Mouse (Mus musculus): ENCODE measurements around the gene Shoc2. TPM values are rescaled to one million over a fixed set of nuclear protein-coding genes. Genes with fewer than 3 reads are reported as not detected.
A peak's percentile ranks its signal among the peaks of the same experiment; 100 is the strongest.
"Not testable (repeated sequence)": the region's sequence is repeated elsewhere in the genome, so short reads cannot be mapped to it uniquely, and the experiment has no call there.

Gene Shoc2
- polyA plus RNA-seq, 1 experiment: not detected

DNA sequence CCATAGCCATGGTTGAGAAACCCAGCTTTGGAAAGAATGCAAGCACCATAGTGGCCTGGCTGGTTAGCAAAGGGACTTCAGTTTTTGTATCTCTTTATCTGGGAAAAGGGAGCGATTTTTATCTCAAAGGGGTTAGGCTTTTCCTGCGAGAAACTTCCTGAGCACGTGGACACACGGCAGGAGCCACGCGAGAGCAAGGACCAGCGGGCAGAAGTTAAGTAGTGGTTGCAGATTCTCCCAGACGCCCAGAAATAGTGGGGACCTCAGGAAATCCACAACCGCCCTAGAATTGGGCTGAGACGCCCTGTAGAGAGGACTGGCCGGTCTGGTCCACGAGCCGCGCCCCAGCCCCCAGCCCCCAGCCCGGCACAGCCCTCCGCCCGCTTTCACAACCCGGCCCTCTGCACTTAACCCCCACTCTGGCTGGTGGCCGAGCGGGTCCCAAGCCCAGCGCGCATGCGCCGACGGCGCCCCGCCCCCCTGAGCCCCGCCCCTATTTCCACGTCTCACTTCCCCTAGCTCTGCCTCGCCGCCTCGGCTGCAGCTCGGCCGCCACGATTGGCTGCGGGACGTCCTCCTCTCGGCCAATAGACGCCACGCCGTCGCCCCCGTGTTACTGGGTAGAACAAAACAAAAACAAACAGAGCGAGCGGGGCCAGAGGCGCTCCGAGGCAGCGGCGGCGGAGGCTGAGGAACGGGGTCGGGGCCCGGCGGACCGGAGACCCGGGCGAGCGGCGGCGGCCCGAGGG is 41.2 kb upstream of the Shoc2 start:
- peak overlapping the region; percentile 94 for H3K27ac ChIP-seq (ENCODE audit: insufficient read depth, low read depth, low read length)
- under 1% methylated on average over 61 of the region's 61 CpGs for WGBS
- no peak for TF ChIP-seq CTCF (IDR thresholded peaks at IDR 0.05; ENCODE audit: insufficient read depth, low read depth, low read length)
- TF ChIP-seq POLR2A (IDR thresholded peaks at IDR 0.05; ENCODE audit: insufficient read depth, low read depth, low read length): peak; percentile 98
- peak overlapping the region; percentile 98 for H3K4me3 ChIP-seq (ENCODE audit: insufficient read depth, low read depth, low read length)
- peaks cover 17% of the 10 kb centered on the region for H3K4me1 ChIP-seq (ENCODE audit: control insufficient read depth, insufficient read depth, low read length)

DNA sequence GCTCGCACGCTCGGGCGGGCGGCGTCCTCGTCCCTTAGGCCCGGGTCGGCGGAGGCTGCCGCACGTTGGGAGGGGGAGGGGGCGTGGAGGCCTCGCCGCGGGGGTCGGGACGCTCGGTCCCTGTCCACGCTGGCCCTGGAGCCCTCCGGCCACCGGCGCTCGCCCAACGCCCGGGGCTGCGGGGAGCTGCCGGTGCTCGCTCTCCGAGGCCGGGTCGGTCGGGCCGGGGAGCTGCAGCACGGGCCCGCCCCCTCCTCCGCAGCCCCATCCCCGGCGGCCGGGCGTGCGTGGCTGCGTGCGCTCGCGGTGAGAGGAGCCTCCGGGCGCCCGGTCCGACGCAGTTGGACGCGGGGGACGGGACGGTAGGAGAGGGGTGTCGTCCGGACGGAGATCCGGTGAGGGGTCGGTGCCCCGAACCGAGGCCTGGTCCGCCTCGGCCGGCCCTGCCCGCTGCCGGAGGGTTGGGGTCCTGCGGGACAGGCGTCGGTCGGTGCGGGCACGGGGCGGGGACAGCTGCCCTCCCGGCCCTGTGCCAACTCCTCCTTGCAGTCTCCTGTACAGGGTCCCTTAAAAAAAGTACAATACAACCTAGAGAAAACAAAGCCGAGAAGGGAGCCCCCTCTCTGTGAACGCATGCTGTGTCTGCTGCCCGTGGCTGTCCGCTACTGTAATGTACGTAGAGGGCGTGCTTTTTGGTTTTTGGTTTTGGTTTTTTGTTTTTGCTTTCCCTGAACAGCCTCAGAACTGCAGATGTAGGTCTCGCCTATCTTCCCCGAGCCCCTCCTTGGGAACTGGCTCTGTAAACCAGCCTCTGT is 40.4 kb upstream of the Shoc2 start:
- H3K27ac ChIP-seq (ENCODE audit: insufficient read depth, low read depth, low read length): peak overlapping the region; percentile 85
- under 1% methylated on average over 77 of the region's 83 CpGs for WGBS
- TF ChIP-seq CTCF (IDR thresholded peaks at IDR 0.05; ENCODE audit: insufficient read depth, low read depth, low read length): no peak
- TF ChIP-seq POLR2A (IDR thresholded peaks at IDR 0.05; ENCODE audit: insufficient read depth, low read depth, low read length): no peak
- peak overlapping the region; percentile 98 for H3K4me3 ChIP-seq (ENCODE audit: insufficient read depth, low read depth, low read length)
- H3K4me1 ChIP-seq (ENCODE audit: control insufficient read depth, insufficient read depth, low read length): peaks cover 13% of the 10 kb centered on the region

DNA sequence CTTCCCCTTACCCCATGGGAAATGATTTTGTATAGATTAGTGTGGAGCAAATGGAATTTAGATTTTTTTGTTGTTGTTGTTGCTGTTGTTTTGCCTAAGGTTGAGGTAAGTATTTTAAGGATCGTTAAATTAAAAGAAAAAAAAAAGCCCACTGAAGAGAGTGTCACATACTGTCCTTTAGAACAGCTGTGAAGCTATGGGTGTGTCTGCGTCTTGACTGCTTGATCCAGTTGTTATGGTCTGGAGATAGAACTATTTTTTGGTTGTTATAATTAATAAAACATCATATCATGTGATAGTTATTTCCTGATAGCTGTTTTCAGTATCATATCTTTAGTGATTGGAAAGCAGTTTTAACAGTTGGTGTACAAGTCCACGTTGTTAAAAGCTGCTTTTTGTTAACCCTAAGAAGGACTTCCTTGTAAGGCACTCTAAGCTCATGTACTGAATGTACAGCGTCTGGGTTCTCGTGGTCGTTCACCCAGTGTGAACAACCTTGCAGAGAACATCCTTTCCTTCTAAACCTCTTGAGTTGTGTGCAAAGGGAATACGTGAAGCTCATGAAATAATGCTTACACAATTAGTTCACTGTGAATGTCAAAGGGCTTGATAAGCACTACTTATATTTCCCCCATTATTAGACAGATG is 39.1 kb upstream of the Shoc2 start:
- TF ChIP-seq CTCF (IDR thresholded peaks at IDR 0.05; ENCODE audit: insufficient read depth, low read depth, low read length) (no peak), POLR2A (IDR thresholded peaks at IDR 0.05; ENCODE audit: insufficient read depth, low read depth, low read length) (no peak)
- peaks cover 13% of the 10 kb centered on the region for H3K4me1 ChIP-seq (ENCODE audit: control insufficient read depth, insufficient read depth, low read length)
- WGBS: 11% methylated on average over 7 of the region's 7 CpGs
- H3K4me3 ChIP-seq (ENCODE audit: insufficient read depth, low read depth, low read length): no peak overlapping the region
- no peak overlapping the region for H3K27ac ChIP-seq (ENCODE audit: insufficient read depth, low read depth, low read length)

DNA sequence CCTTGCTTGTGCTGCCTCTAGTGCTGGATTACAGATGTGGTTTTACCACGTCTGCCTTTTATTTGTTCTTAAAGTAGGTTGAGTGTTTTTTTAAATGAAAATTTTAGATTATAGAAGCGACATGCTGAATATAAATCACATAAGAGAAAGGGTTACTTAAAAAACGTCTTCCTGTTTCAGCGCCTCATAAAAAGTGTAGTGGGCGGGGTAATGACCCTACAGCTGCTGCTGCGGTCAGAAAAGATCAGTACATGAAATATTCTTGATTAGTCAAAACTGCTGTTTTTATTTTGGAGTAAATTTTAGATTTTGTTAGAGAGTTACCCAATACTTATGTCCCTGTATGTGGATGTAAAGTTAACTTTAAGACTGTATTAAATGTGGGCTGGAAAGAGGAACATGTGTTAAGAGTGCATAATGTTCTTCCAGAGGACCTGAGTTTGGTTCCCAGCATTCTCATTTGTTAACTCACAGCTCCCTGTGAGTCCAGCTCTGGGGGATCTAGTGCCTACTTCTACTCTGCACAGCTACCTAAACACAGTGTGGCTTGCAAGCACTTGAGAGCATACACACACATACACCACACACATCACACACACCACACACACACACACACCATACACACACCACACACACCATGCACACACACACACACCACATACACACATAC is 37.9 kb upstream of the Shoc2 start:
- TF ChIP-seq CTCF (IDR thresholded peaks at IDR 0.05; ENCODE audit: insufficient read depth, low read depth, low read length) (no peak), POLR2A (IDR thresholded peaks at IDR 0.05; ENCODE audit: insufficient read depth, low read depth, low read length) (no peak)
- 0 out of 2 replicates have a peak overlapping the region, but pooled peaks have one; percentile 14 for H3K4me3 ChIP-seq (ENCODE audit: insufficient read depth, low read depth, low read length)
- 31% methylated on average over 6 of the region's 6 CpGs for WGBS
- H3K27ac ChIP-seq (ENCODE audit: insufficient read depth, low read depth, low read length): no peak overlapping the region
- H3K4me1 ChIP-seq (ENCODE audit: control insufficient read depth, insufficient read depth, low read length): peaks cover 13% of the 10 kb centered on the region

DNA sequence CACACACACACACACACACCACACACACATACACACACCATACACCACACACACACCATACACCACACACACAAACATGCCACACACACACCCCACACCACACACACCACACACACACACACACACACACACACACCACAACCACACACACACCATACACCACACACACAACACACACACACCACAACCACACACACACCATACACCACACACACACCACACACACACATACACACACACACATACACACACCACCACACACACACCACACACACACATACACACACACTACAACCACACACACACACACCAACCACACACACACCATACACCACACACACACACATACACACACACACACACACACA is 37.4 kb upstream of the Shoc2 start:
- not testable (repeated sequence) for H3K4me3 ChIP-seq (ENCODE audit: insufficient read depth, low read depth, low read length); H3K27ac ChIP-seq (ENCODE audit: insufficient read depth, low read depth, low read length)
- peaks cover 13% of the 10 kb centered on the region for H3K4me1 ChIP-seq (ENCODE audit: control insufficient read depth, insufficient read depth, low read length)

DNA sequence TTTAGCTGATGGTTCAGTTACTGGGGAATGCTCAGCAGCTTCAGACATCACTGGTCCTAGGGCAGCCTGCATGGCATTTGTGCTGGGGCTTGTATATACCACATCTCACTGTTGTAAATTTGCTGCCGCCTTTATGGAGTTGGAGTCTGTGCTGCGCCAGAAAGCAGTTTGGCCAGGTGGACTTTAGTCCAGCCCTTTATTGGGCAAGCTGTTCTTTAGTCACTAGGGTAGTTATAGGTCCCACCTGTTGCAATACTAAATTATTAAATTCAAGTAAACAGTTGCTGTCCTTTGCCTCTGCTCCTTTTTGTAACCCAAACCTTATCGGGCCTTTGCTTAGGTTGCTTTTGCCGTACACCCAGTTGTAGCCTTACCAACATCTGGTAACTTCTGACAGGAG is 29.2 kb upstream of the Shoc2 start:
- TF ChIP-seq POLR2A (IDR thresholded peaks at IDR 0.05; ENCODE audit: insufficient read depth, low read depth, low read length) (no peak), CTCF (IDR thresholded peaks at IDR 0.05; ENCODE audit: insufficient read depth, low read depth, low read length) (no peak)

DNA sequence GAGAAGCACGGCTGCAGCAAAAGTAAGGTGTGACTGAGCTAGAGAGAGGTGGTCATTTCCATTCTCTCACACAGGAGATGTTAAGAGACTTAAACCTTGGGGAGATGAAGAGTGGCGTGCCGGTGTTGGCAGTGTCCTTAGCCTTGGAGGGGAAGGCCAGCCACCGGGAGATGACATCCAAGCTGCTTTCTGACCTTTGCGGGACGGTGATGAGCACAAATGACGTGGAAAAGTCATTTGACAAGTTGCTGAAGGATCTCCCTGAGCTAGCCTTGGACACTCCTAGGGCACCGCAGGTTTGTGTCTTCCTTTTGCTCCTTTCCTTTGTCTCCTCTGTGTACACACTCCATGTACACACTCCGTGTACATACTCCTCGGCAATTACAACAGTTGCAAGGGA is 24.6 kb upstream of the Shoc2 start:
- 92% methylated on average over 10 of the region's 10 CpGs for WGBS
- H3K4me3 ChIP-seq (ENCODE audit: insufficient read depth, low read depth, low read length): no peak overlapping the region
- no peaks in the 10 kb centered on the region for H3K4me1 ChIP-seq (ENCODE audit: control insufficient read depth, insufficient read depth, low read length)
- TF ChIP-seq POLR2A (IDR thresholded peaks at IDR 0.05; ENCODE audit: insufficient read depth, low read depth, low read length): no peak
- TF ChIP-seq CTCF (IDR thresholded peaks at IDR 0.05; ENCODE audit: insufficient read depth, low read depth, low read length): no peak
- H3K27ac ChIP-seq (ENCODE audit: insufficient read depth, low read depth, low read length): no peak overlapping the region

More for the DNA sequence above, 29.2 kb upstream of the Shoc2 start:
- H3K4me3 ChIP-seq (ENCODE audit: insufficient read depth, low read depth, low read length): no peak overlapping the region
- H3K27ac ChIP-seq (ENCODE audit: insufficient read depth, low read depth, low read length): no peak overlapping the region
- 95% methylated on average over 4 of the region's 4 CpGs for WGBS
- H3K4me1 ChIP-seq (ENCODE audit: control insufficient read depth, insufficient read depth, low read length): no peaks in the 10 kb centered on the region

DNA sequence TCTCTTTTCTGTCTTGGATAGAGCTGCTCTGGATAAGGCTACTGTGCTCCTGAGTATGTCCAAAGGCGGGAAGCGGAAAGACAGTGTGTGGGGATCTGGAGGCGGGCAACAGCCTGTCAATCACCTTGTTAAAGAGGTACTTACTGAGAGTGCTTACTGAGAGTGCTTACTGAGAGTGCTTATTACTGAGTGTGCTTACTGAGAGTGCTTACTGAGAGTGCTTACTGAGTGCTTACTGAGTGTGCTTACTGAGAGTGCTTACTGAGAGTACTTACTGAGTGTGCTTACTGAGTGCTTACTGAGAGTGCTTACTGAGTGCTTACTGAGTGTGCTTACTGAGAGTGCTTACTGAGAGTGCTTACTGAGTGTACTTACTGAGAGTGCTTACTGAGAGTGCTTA is 22.1 kb upstream of the Shoc2 start:
- not testable (repeated sequence) for H3K4me3 ChIP-seq (ENCODE audit: insufficient read depth, low read depth, low read length); H3K27ac ChIP-seq (ENCODE audit: insufficient read depth, low read depth, low read length); H3K4me1 ChIP-seq (ENCODE audit: control insufficient read depth, insufficient read depth, low read length)
- WGBS: 71% methylated on average over 3 of the region's 3 CpGs

DNA sequence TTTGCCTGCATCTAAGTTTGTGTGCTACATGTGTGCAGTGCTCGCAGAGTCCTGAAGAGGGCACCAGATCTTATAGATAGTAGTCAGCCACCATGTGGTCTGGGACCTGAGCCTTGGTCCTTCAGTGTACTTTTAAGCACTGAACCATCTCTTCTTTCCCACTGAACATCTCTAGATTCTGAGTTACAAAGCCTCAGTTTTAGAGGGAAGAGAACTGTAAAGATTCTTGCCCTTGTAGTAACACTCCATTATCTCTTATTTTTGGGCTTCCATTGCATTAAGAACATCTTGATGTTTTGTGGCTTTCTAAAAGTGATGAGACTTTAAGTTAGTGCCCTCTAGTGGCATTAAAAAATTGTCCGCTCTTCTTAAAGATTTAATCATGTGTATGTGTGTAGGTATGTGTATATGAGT is 18.8 kb upstream of the Shoc2 start:
- TF ChIP-seq POLR2A (IDR thresholded peaks at IDR 0.05; ENCODE audit: insufficient read depth, low read depth, low read length) (no peak), CTCF (IDR thresholded peaks at IDR 0.05; ENCODE audit: insufficient read depth, low read depth, low read length) (no peak)
- WGBS: 83% methylated on average over 2 of the region's 2 CpGs
- Histone ChIP-seq H3K4me3 (ENCODE audit: insufficient read depth, low read depth, low read length) (no peak overlapping the region), H3K27ac (ENCODE audit: insufficient read depth, low read depth, low read length) (no peak overlapping the region), H3K4me1 (ENCODE audit: control insufficient read depth, insufficient read depth, low read length) (no peaks in the 10 kb centered on the region)
